Mouse (Mus musculus): ENCODE measurements around the gene Slbp.

Gene Slbp

GRCm38 (mm10) chr5:33628820-33629300 lies 23.5 kb downstream of the Slbp start:
- peak; percentile 67 for DNase-seq

DNA sequence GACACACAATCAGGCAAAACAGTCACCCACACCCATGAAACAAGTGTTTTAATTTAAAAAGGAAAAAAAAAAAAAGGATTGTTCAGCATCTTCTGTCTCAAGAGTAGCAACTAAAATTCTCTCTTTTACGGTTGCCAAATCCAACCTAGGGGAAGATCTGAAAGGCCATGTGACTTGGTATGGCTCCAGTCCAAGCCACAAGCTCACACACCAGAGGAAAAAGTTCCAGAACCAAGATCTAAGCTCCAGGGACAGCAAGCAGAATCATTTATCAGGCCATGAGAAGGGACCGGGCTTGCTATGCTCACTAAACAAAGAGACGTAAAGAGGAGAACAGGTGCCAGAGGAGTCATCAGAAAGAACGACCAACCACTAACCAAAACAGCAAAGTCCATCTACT lies 24.4 kb downstream of the Slbp start:
- peak; percentile 32 for DNase-seq

DNA sequence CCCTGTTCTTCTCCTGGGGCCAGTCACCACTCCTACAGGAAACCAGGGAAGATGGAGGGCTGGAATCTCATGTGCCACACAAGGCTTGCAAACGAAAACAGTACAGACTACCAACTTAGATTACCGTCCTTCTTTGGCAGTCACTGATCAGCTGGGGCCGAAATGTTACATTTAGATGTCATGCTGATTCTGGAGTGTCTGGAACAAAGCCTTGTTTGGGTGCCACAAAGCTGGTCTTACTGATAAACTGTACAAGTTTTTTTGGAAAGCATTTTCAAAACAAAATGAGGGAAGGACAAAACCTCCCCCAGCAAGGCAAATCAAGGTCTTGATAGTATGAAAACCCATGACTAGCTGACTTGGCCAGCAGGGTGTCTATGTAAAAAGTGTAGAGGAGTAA lies 28.6 kb downstream of the Slbp start:
- DNase-seq: no peak

- DNase-seq: no peak
Observed at GRCm38 (mm10) chr5:33622671-33623070, 29.7 kb downstream of the Slbp start.

DNA sequence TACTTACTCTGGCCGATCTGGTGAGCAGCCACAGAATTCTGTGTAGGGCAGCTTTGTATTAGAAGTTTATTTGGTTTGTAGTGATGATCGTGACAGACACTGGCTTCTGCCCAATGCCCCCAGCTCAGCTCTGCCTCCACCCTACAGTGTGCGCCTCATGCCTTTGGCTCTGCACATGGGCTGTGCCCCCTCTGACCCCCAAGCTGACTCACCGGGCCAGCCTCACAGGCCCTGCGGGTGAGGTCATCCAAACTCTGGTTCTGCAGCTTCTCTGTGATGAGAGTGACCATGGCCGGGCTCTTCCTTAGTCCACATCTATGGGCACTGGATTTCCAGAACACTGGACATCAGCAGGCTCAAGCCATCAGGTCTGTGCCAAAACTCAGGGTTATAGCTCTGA lies 38.0 kb downstream of the Slbp start:
- no peak for DNase-seq

DNA sequence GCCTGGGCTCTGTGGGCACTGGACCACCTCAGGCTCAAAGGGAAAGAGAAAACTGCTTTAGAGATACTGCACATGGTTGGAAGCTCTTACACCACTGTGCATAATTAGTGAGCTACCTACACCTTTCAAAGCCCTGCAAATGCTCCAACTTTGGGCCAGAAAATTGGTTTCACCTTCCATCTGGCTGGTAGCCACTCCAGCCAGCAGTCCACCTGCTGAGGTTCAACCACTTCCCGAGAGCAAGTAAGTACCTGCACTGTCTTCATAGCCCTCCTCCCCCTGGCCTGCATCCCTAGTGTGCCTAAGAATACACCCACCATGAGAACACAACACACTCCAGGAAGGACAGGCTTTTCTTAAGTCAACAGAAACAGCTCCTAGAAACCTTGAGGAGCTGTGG lies 40.6 kb downstream of the Slbp start:
- no peak for DNase-seq

- DNase-seq: no peak
Observed at GRCm38 (mm10) chr5:33609226-33609625, 43.1 kb downstream of the Slbp start.

GRCm38 (mm10) chr5:33607434-33607833 lies 44.9 kb downstream of the Slbp start:
- DNase-seq: no peak

DNA sequence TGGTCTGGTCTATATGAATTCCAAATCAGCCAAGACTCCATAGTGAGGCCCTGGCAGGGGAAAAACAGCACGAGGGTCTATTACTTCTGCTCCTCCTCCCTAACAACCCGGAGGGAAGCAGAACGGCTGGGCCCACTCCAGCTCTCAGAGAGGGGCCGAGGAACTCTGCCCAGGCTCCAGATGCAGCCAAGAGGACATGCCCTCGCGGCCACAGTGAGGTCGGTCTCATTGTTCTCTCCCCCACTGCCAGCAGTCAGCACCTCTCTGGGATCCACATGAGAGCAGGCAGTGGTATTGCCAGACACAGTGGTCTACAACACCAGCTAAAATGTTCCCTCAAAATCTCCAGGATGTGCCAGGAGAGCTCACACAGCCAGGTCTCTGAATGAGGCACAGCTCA lies 45.7 kb downstream of the Slbp start:
- no peak for DNase-seq

DNA sequence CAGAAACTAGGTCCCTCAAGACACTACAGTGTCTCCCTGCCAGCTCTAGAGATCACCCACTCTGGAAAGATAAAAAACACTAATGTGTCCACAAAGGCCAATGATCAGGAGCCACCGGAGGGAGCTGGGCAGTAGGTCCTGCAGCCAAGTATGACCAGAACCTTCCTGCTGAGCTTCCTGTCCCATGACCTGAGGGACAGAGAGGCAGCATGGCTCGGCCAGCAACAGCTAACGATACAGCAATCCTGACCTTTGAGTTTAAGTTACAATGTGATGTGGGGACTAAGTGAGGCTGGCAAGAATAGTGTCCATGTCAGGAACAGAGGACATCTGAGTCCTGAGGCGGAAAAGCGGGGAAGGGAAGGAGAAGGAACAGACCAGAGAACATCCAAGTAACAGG lies 47.1 kb downstream of the Slbp start:
- no peak for DNase-seq

- no peak for DNase-seq
Observed at GRCm38 (mm10) chr5:33593620-33594019, 58.8 kb downstream of the Slbp start.

DNA sequence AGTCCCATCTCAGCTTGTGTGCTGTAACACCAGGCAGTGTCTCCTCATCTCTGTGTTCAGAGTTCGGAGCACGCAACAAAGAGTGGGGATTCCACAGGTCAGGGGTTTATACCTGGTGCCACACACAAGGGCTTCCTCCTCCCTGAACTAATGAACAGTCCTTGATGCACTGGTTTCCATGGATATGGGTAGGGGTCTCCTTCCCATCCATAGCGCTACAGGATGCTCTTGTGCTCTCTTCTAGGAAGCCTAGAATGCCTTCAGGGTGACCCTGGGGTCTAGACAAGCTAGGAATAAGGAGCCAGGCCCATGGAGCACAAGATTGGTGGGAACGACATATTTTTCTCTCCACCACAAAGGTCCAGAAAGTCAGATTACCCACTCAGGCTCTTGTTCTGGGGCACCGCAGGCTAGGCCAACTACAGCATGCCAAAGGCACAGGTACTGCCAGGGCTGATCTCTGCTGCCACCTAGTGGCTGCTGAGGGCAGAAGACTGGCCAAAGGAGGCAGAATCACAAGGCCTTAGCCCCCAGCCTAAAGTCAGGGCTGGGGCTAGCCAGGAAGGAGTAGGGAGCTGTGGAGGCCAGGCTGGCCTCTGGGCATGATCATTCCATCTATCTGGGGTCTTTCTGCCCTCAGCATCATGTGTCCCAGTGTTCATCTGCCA lies 63.0 kb downstream of the Slbp start:
- DNase-seq: peak; percentile 70

GRCm38 (mm10) chr5:33588066-33588465 lies 64.3 kb downstream of the Slbp start:
- no peak for DNase-seq

DNA sequence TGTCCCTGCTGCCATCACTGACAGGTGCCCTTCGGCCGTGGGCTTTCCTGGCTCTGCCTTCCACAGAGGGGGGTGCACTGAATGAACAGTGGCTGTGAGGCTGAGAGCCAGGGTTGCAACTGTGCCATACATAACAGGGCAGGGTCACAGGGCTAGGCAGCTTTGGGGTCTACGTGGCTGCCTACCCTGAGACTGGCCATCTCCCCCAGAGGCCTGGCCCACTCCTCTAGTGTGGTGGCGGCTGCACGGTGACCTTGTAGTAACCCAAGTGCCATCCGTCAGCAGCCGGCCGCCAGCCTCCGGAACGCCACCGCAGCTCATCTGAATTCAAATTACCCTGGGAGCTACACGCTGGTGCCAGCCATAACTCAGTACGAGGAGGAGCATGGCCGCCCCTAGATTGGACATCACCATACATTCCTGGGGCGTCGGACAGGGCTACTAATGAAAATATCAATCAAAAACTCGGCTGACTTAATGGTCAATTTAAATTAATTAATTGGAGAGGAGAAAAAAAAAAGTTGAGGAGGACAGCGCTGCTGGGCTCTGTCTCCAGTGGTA lies 64.8 kb downstream of the Slbp start:
- DNase-seq: no peak
